Comparison of ENCODE assay signal across 29 mouse cellular contexts in the genomic region with DNA sequence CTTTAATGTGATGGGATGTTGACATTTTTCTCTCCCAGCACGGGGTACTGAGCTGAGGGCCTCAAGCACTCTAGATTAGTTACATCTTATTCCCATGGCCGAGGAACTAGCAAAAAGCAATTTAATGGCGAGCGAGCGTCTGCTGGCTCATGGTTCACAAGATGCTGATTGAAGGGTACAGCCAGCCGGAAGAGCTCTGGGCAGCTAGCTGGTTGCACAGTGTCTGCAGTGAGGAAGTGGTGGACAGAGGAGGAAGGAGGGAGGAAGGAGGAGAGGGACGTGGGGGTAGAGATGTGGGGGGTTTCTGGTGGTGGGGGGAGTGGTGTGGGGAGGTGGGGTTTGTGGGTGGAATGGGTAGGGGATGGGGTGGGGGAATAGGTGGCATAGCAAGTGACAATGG. TPM values are rescaled to one million over a fixed set of nuclear protein-coding genes. Genes with fewer than 3 reads are reported as not detected.
DNase-seq lines count a peak whose midpoint lies in the region; ATAC-seq and TF ChIP-seq lines count a peak whose summit lies in the region.
"Had no signal": no experiment of that assay in that cellular context is flagged by ENCODE, and none has a peak within 500 bp of the region (broad histone marks: within the 10 kb centered on the region; RNA-seq: fewer than 3 reads in every experiment).

No protein-coding gene starts in this region.

- H3K36me3 ChIP-seq in macrophage (ENCODE audit: inconsistent target), result no peaks in the 10 kb centered on the region
- H3K36me3 ChIP-seq: limb, embryonic 10.5 days; limb, embryonic 15.5 days; lung, embryonic 15.5 days; neural tube, embryonic 15.5 days had no signal

- peaks cover 13% of the 10 kb centered on the region for H3K4me1 ChIP-seq in bone marrow, adult 2 months (ENCODE audit: control insufficient read depth, insufficient read depth, low read length)

- no peak for TF ChIP-seq CTCF in bone marrow, adult 2 months (IDR thresholded peaks at IDR 0.05; ENCODE audit: control insufficient read depth, insufficient read depth, low read length)

- no peak for TF ChIP-seq POLR2A in bone marrow, adult 2 months (IDR thresholded peaks at IDR 0.05; ENCODE audit: borderline replicate concordance, control insufficient read depth, low read depth, low read length)

- H3K79me2 ChIP-seq in macrophage (ENCODE audit: inconsistent target), result no peaks in the 10 kb centered on the region

- DNase-seq in 416B (ENCODE audit: low read depth), result peak; percentile 74
- DNase-seq in right cerebral cortex, postnatal 4 days, result no peak
- no peak for DNase-seq in kidney, adult 18-20 months
- DNase-seq in testis, postnatal 14 days (ENCODE audit: low spot score), result no peak
- DNase-seq: adrenal gland, adult 2 months; adrenal gland, postnatal 36 days; B cell, adult 2 months; cerebellum, adult 11-12 months; cerebellum, postnatal 10 days; gastrocnemius, postnatal 14 days; heart, postnatal 4 days; kidney, adult 11 months; kidney, postnatal 36 days; midbrain, embryonic 14.5 days; right cerebral cortex, postnatal 25 days; spleen, adult 18-20 months; thymus, postnatal 4 days had no signal

- WGBS in bone marrow, adult 2 months, result 8% methylated on average over 7 of the region's 7 CpGs
- WGBS in macrophage (ENCODE audit: missing documents), result 9% methylated on average over 3 of the region's 7 CpGs

- peak overlapping the region; percentile 33; the same call in 1 of the 2 replicates for H3K27ac ChIP-seq in bone marrow, adult 2 months (ENCODE audit: control insufficient read depth, insufficient read depth, low read depth, low read length, poor library complexity)
- H3K27ac ChIP-seq in macrophage, result peak overlapping the region; percentile 95
- H3K27ac ChIP-seq: forebrain, embryonic 13.5 days; hindbrain, embryonic 14.5 days; limb, embryonic 10.5 days; limb, embryonic 15.5 days; liver, embryonic 14.5 days; lung, embryonic 15.5 days; neural tube, embryonic 15.5 days; stomach, postnatal 0 days had no signal

- ATAC-seq in neutrophil, adult 5-6 weeks (ENCODE audit: extremely low read depth, insufficient number of reproducible peaks, low FRiP score, poor library complexity, severe bottlenecking), result peak; percentile 69
- ATAC-seq: activated CD4-positive, CD25-positive, alpha-beta regulatory T cell, adult 4 months; forebrain, embryonic 13.5 days had no signal

- no peak overlapping the region for H3K4me3 ChIP-seq in bone marrow, adult 2 months (replicated peaks; ENCODE audit: control insufficient read depth, low read depth, low read length)
- H3K4me3 ChIP-seq in macrophage (ENCODE audit: inconsistent target), result no peak overlapping the region
- H3K4me3 ChIP-seq: forebrain, embryonic 13.5 days; limb, embryonic 10.5 days; limb, embryonic 15.5 days; lung, embryonic 15.5 days; neural tube, embryonic 15.5 days had no signal

RNA-seq across cellular contexts. Expression of a gene that starts 17.6 kb away (rescaled TPM):
- 36.1 and 79.3 TPM in 2 replicates for polyA plus RNA-seq in bone marrow, adult 2 months (2011; ENCODE audit: insufficient read depth, insufficient read length, low replicate concordance, missing spikeins)
- 100 to 1,000 TPM in 8 of 26 experiments, 10 to 100 TPM in 18; 33.6 to 141 (median 81.5) TPM for total RNA-seq in macrophage (2018; cell fraction: chromatin; rRNA removed)
- total RNA-seq in macrophage (2018; cell fraction: cytosol; rRNA removed), result 100 to 1,000 TPM in 4 of 26 experiments, 10 to 100 TPM in 22; 34.2 to 113 (median 67.1) TPM
- total RNA-seq in macrophage (2018; cell fraction: nucleus; rRNA removed), result 100 to 1,000 TPM in 1 of 26 experiments, 10 to 100 TPM in 25; 25.2 to 119 (median 61.8) TPM
- polyA plus RNA-seq in macrophage (2018), result 43.0 to 72.5 TPM (median 71.4 TPM) in 3 replicates
- 67.3 and 80.3 TPM in 2 replicates for total RNA-seq in neutrophil, adult 5-6 weeks (2017)
